Comparison of ENCODE assay signal across 9 mouse cellular contexts in genomic region chr6:88893559-88893958, GRCm38 (mm10). TPM values are rescaled to one million over a fixed set of nuclear protein-coding genes. Genes with fewer than 3 reads are reported as not detected.
DNase-seq lines count a peak whose midpoint lies in the region; ATAC-seq and TF ChIP-seq lines count a peak whose summit lies in the region.
"Had no signal": no experiment of that assay in that cellular context is flagged by ENCODE, and none has a peak within 500 bp of the region (broad histone marks: within the 10 kb centered on the region; RNA-seq: fewer than 3 reads in every experiment).

No protein-coding gene starts in this region.

- DNase-seq in CD4-positive, CD25-positive, alpha-beta regulatory T cell, adult 2 months (ENCODE audit: low read depth, low spot score): peak; percentile 82
- DNase-seq in layer of hippocampus, adult 2 months (ENCODE audit: low spot score in 2 of 2): peak in 1 of 2 experiments; percentile 74
- DNase-seq in layer of hippocampus, adult 9-11 months: no peak
- DNase-seq in ZHBTc4 (ENCODE audit: low read depth, low spot score): peak; percentile 87
- DNase-seq in embryonic facial prominence, embryonic 10.5 days (ENCODE audit: low spot score): peak; percentile 73
- peak; percentile 80 for DNase-seq in liver, postnatal 0 days
- DNase-seq in spleen, postnatal 14 days (ENCODE audit: low spot score in 2 of 2): peak; percentile 39 to 65

- H3K4me2 ChIP-seq in liver, postnatal 0 days (ENCODE audit: low read depth, low read length): no peak overlapping the region

- 72% methylated on average over 5 of the region's 5 CpGs for WGBS in embryonic facial prominence, embryonic 10.5 days
- WGBS in liver, postnatal 0 days (ENCODE audit: insufficient replicate concordance): 64% methylated on average over 5 of the region's 5 CpGs

- peak; percentile 95 for TF ChIP-seq CTCF in layer of hippocampus, adult 2 months (conservative IDR thresholded peaks at IDR 0.05)
- peak; percentile 95 for TF ChIP-seq CTCF in liver, postnatal 0 days (IDR thresholded peaks at IDR 0.05; ENCODE audit: low read depth)

- no peak overlapping the region for H3K27ac ChIP-seq in layer of hippocampus, adult 2 months
- H3K27ac ChIP-seq in embryonic facial prominence, embryonic 10.5 days (replicated peaks): no peak overlapping the region
- H3K27ac ChIP-seq in liver, postnatal 0 days (ENCODE audit: low read depth): no peak overlapping the region
- H3K27ac ChIP-seq: macrophage had no signal

- peaks cover 21% of the 10 kb centered on the region for H3K4me1 ChIP-seq in embryonic facial prominence, embryonic 10.5 days
- peaks cover 14% of the 10 kb centered on the region for H3K4me1 ChIP-seq in liver, postnatal 0 days (ENCODE audit: insufficient read depth)

- no peak for TF ChIP-seq EP300 in liver, postnatal 0 days (IDR thresholded peaks at IDR 0.05; ENCODE audit: low read depth)

- no peak overlapping the region for H3K9ac ChIP-seq in liver, postnatal 0 days (replicated peaks)

- no peaks in the 10 kb centered on the region for H3K27me3 ChIP-seq in embryonic facial prominence, embryonic 10.5 days (replicated peaks; ENCODE audit: low read depth, poor library complexity, severe bottlenecking)
- H3K27me3 ChIP-seq in liver, postnatal 0 days (ENCODE audit: insufficient read depth, low read length): no peaks in the 10 kb centered on the region

- H3K36me3 ChIP-seq in embryonic facial prominence, embryonic 10.5 days (replicated peaks): peaks cover 88% of the 10 kb centered on the region
- peaks cover 77% of the 10 kb centered on the region for H3K36me3 ChIP-seq in liver, postnatal 0 days (replicated peaks; ENCODE audit: insufficient read depth, low read length)

- ATAC-seq in CD4-positive, CD25-positive, alpha-beta regulatory T cell, adult 4 months: no peak
- ATAC-seq in liver, postnatal 0 days: no peak

- H3K4me3 ChIP-seq in layer of hippocampus, adult 2 months: no peak overlapping the region
- no peak overlapping the region for H3K4me3 ChIP-seq in embryonic facial prominence, embryonic 10.5 days
- no peak overlapping the region for H3K4me3 ChIP-seq in liver, postnatal 0 days (ENCODE audit: low read depth, low read length)

- H3K9me3 ChIP-seq in embryonic facial prominence, embryonic 10.5 days: no peaks in the 10 kb centered on the region
- no peaks in the 10 kb centered on the region for H3K9me3 ChIP-seq in liver, postnatal 0 days (ENCODE audit: low read length)

RNA-seq across cellular contexts. Expression of gene Mcm2, which starts 5.0 kb away (rescaled TPM):
- 10 to 100 TPM; 19.8 to 34.7 TPM for polyA plus RNA-seq in CD4-positive, CD25-positive, alpha-beta regulatory T cell, adult 4 months (2017; shearing (Covaris generic))
- total RNA-seq in layer of hippocampus, adult 2 months (2021): 1 to 10 TPM; 5.7 to 7.4 TPM
- polyA plus RNA-seq in embryonic facial prominence, embryonic 10.5 days (2016; fragmentation: Nextera tagmentation; extraction: Ambion mirVana): 262 and 280 TPM in 2 replicates
- 42.1 and 53.6 TPM in 2 replicates for polyA plus RNA-seq in liver, postnatal 0 days (2015; fragmentation: Nextera tagmentation; extraction: Ambion mirVana)

RNA-seq across cellular contexts. Expression of gene Tpra1, which starts 8.5 kb away (rescaled TPM):
- polyA plus RNA-seq in CD4-positive, CD25-positive, alpha-beta regulatory T cell, adult 4 months (2017; shearing (Covaris generic)): 10 to 100 TPM; 54.7 to 74.1 TPM
- total RNA-seq in layer of hippocampus, adult 2 months (2021): 10 to 100 TPM; 48.6 to 51.1 TPM
- 54.4 and 56.7 TPM in 2 replicates for polyA plus RNA-seq in embryonic facial prominence, embryonic 10.5 days (2016; fragmentation: Nextera tagmentation; extraction: Ambion mirVana)
- polyA plus RNA-seq in liver, postnatal 0 days (2015; fragmentation: Nextera tagmentation; extraction: Ambion mirVana): 32.2 and 33.9 TPM in 2 replicates

RNA-seq across cellular contexts. Expression of gene Podxl2, which starts 18.7 kb away (rescaled TPM):
- under 1 TPM in 1 of 2 experiments, not detected in 1; 0.32 TPM for polyA plus RNA-seq in CD4-positive, CD25-positive, alpha-beta regulatory T cell, adult 4 months (2017; shearing (Covaris generic))
- 100 to 1,000 TPM; 160 to 165 TPM for total RNA-seq in layer of hippocampus, adult 2 months (2021)
- 52.1 and 56.3 TPM in 2 replicates for polyA plus RNA-seq in embryonic facial prominence, embryonic 10.5 days (2016; fragmentation: Nextera tagmentation; extraction: Ambion mirVana)
- 1.1 and 1.3 TPM in 2 replicates for polyA plus RNA-seq in liver, postnatal 0 days (2015; fragmentation: Nextera tagmentation; extraction: Ambion mirVana)

RNA-seq across cellular contexts. Expression of gene Abtb1, which starts 51.8 kb away (rescaled TPM):
- polyA plus RNA-seq in CD4-positive, CD25-positive, alpha-beta regulatory T cell, adult 4 months (2017; shearing (Covaris generic)): 100 to 1,000 TPM in 1 of 2 experiments, 10 to 100 TPM in 1; 71.0 to 112 TPM
- total RNA-seq in layer of hippocampus, adult 2 months (2021): 10 to 100 TPM; 33.4 to 37.1 TPM
- polyA plus RNA-seq in embryonic facial prominence, embryonic 10.5 days (2016; fragmentation: Nextera tagmentation; extraction: Ambion mirVana): 25.2 and 26.4 TPM in 2 replicates
- 36.2 and 39.1 TPM in 2 replicates for polyA plus RNA-seq in liver, postnatal 0 days (2015; fragmentation: Nextera tagmentation; extraction: Ambion mirVana)

Comparison
In these comparisons a context has a peak if more than half of its experiments do, and no peak if none do; other contexts are left out.
1. RNA of gene Podxl2, which starts 18.7 kb away (polyA plus RNA-seq): 52.1 to 56.3 TPM in embryonic facial prominence, embryonic 10.5 days; 1.1 to 1.3 TPM in liver, postnatal 0 days and 0.32 TPM in CD4-positive, CD25-positive, alpha-beta regulatory T cell, adult 4 months; every median in the first group is over 10 times any median in the second.